Mouse (Mus musculus): ENCODE measurements at regions not wholly inside any gene's neighbourhood (a gene's known extent, or its start where the extent isn't known, plus 50 kb on each side); places are given as distances from the start of the nearest gene placed in this dataset.

DNA sequence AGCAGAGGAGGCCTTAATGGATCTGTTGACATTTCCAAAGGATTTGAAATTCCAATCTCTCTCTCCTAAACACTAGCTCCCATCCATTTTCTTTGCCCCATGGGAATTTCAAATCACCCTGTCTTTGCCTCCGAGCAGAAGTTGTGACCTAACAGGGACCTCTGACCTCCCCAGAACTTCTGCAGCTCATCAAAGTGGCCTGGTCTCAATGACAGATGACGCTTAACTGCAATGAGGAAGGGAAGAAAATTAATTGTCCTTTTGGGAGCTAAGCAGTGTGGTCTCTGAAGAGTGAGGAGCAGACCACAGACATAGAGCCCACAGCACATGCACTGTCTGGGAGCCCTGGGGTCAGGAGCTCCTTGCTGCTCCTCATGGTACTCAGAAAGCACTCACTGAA lies 155.3 kb downstream of the Tox3 start:
- DNase-seq (ENCODE audit: low spot score in 2 of 2): no peak
- intact Hi-C loops (cut with DNase I): no loop called here

- DNase-seq (ENCODE audit: low spot score in 2 of 2): no peak
- intact Hi-C loops (cut with DNase I): no loop called here
Measured at GRCm38 (mm10) chr8:90182807-90183206, 165.3 kb downstream of the Tox3 start.

GRCm38 (mm10) chr8:90176771-90177170 lies 171.4 kb downstream of the Tox3 start:
- intact Hi-C loops (cut with DNase I): no loop called here
- no peak for DNase-seq (ENCODE audit: low spot score in 2 of 2)

- intact Hi-C loops (cut with DNase I): no loop called here
- no peak for DNase-seq (ENCODE audit: low spot score in 2 of 2)
Measured at GRCm38 (mm10) chr8:90176335-90176734, 171.8 kb downstream of the Tox3 start.

DNA sequence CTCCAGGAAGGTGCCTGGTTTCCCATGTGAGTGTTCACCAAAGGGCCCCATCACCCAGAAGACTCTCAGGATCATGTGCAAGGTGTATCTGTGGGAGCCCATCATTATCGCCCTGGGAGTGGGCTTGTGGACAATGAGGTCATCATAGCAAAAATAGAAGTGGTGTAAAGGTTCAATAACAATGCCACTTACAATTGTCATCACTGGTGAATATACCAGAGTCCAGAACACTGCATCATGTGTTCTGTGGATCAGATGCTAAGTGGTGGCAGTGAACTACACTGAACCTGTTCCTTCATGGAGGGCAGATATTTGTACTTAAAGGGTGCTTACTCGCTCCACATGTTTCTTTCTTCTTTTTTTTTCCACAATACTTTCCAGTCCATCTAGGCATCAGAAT lies 181.5 kb downstream of the Tox3 start:
- intact Hi-C loops (cut with DNase I): no loop called here
- no peak for DNase-seq (ENCODE audit: low spot score in 2 of 2)

GRCm38 (mm10) chr8:90151477-90151876 lies 196.7 kb downstream of the Tox3 start:
- intact Hi-C loops (cut with DNase I): no loop called here
- no peak for DNase-seq (ENCODE audit: low spot score in 2 of 2)

GRCm38 (mm10) chr8:90149903-90150302 lies 198.2 kb downstream of the Tox3 start:
- intact Hi-C loops (cut with DNase I): no loop called here
- DNase-seq (ENCODE audit: low spot score in 2 of 2): peak; percentile 16 to 32

DNA sequence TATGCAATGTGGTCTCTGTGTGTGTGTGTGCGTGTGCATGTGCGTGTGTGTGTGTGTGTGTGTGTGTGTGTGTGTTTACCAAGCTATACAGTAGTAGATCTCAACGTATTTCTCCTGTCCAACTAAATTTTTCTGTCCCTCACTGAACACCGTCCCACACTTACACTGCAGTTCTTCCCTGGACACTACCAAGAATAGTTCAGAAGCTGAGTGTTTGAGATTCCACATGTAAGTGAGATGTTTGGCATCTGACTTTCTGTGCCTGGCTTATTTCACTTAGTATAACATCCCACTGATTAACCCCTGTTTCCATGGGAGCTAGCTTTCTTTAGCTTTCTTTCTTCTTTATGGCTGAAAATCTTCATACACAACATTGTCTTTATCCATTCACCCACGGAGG lies 213.5 kb downstream of the Tox3 start:
- no peak for DNase-seq (ENCODE audit: low spot score in 2 of 2)
- intact Hi-C loops (cut with DNase I): no loop called here

- intact Hi-C loops (cut with DNase I): no loop called here
- DNase-seq (ENCODE audit: low spot score in 2 of 2): no peak
Measured at GRCm38 (mm10) chr8:90130704-90131267, 217.4 kb downstream of the Tox3 start.

- intact Hi-C loops (cut with DNase I): no loop called here
- DNase-seq (ENCODE audit: low spot score in 2 of 2): no peak
Measured at GRCm38 (mm10) chr8:90125426-90125825, 222.7 kb downstream of the Tox3 start.

DNA sequence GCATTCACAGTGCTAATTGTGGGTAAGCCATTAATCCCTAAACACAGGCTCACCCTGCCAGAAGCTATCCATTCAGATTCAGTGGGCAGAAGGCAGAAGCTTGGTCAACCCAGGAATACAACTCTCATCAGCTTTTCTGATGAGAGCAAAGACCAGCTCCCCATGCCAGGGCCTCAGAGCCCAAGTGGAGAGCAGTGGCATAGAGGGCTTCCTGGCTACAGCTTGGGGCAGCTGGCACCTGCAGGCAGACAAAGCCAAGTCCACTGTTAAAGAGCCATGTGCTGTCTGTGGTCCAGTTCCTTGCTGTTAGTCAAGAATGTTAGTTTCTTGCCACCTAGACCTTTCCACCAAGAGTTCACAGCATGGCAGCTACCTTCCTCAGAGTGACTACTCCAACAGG lies 225.0 kb downstream of the Tox3 start:
- DNase-seq (ENCODE audit: low spot score in 2 of 2): no peak
- intact Hi-C loops (cut with DNase I): no loop called here

- no peak for DNase-seq (ENCODE audit: low spot score in 2 of 2)
- intact Hi-C loops (cut with DNase I): no loop called here
Measured at GRCm38 (mm10) chr8:90121935-90122334, 226.2 kb downstream of the Tox3 start.

GRCm38 (mm10) chr8:90121017-90121416 lies 227.1 kb downstream of the Tox3 start:
- intact Hi-C loops (cut with DNase I): no loop called here
- DNase-seq (ENCODE audit: low spot score in 2 of 2): no peak

GRCm38 (mm10) chr8:90115436-90115835 lies 232.7 kb downstream of the Tox3 start:
- intact Hi-C loops (cut with DNase I): no loop called here

GRCm38 (mm10) chr8:90100509-90100908 lies 247.6 kb downstream of the Tox3 start:
- intact Hi-C loops (cut with DNase I): no loop called here
- no peak for DNase-seq (ENCODE audit: low spot score in 2 of 2)

More at GRCm38 (mm10) chr8:90115436-90115835, 232.7 kb downstream of the Tox3 start:
- DNase-seq (ENCODE audit: low spot score in 2 of 2): peak; percentile 13 to 21

- DNase-seq (ENCODE audit: low spot score in 2 of 2): no peak
- intact Hi-C loops (cut with DNase I): no loop called here
Measured at GRCm38 (mm10) chr8:90082630-90083029, 265.5 kb downstream of the Tox3 start.

GRCm38 (mm10) chr8:90076381-90076780 lies 271.8 kb downstream of the Tox3 start:
- intact Hi-C loops (cut with DNase I): no loop called here
- DNase-seq (ENCODE audit: low spot score in 2 of 2): no peak

DNA sequence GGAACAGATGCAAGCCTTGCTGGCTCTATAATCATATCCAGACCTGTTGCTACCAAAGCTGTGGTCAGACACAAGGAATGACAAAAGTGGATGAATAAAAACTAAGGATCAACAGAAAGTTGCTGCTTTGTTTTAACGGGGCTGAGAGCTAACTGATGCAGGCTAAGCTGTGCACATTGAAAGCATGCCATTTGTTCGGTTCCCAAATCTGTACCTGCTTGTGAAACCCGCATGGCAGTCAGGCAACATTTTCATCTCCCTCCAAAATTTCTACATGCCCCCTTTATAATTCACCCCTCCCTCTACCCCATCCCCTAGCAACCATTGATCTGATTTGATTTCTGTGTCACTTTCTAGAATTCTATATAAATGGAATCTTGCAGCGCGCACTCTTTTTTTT lies 272.3 kb downstream of the Tox3 start:
- DNase-seq (ENCODE audit: low spot score in 2 of 2): no peak
- intact Hi-C loops (cut with DNase I): no loop called here

DNA sequence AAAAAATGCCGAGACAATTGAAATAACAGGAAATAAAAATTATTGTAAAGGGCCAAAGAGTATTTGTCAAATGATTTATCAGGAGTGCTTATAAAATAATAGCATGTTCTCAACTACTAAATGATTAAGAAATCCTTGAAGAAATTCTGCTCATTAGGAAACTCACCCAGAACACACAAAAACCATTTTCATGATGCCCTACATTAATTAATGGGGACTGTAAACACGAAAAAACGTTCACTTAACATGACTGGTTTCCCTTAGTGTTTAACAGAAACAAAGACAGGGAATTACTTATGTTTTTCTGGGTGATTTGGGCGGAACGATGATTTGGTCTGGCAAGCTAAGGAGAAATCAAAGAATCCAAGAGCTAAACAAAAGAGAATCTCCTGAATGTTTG lies 278.1 kb downstream of the Tox3 start:
- intact Hi-C loops (cut with DNase I): no loop called here

GRCm38 (mm10) chr8:90069411-90069993 lies 278.6 kb downstream of the Tox3 start:
- intact Hi-C loops (cut with DNase I): no loop called here
- no peak for DNase-seq (ENCODE audit: low spot score in 2 of 2)

More for the DNA sequence above, 278.1 kb downstream of the Tox3 start:
- no peak for DNase-seq (ENCODE audit: low spot score in 2 of 2)

GRCm38 (mm10) chr8:90068441-90068840 lies 279.7 kb downstream of the Tox3 start:
- intact Hi-C loops (cut with DNase I): no loop called here
- no peak for DNase-seq (ENCODE audit: low spot score in 2 of 2)

- DNase-seq (ENCODE audit: low spot score in 2 of 2): no peak
- intact Hi-C loops (cut with DNase I): no loop called here
Measured at GRCm38 (mm10) chr8:90064381-90064780, 283.8 kb downstream of the Tox3 start.
